Mouse (Mus musculus) megakaryocyte, embryonic 14.5 days (primary cell): ENCODE results near the gene C8a.

Experiments used
- FLI1 ChIP-seq: IDR thresholded peaks from 2 replicates; pipeline ENCODE4 v1.6.1; 2012; ENCODE audit warnings: low read length, inconsistent platforms, mixed read lengths
- GATA1 ChIP-seq: IDR thresholded peaks from 3 replicates; pipeline ENCODE4 v1.6.1; 2012; ENCODE audit warnings: mixed read lengths, low read length, inconsistent platforms, borderline replicate concordance

- TF ChIP-seq GATA1 (no peak), FLI1 (no peak)
Measured at GRCm38 (mm10) chr4:104913291-104914129, 37.3 kb upstream of the C8a start, which contains the start of gene Fyb2.
